Mouse (Mus musculus): ENCODE results near the gene Shc2.

Shc2 gene

GRCm38 (mm10) chr10:79612192-79613135, 25.3 kb downstream of the Shc2 start:
- DNase-seq, result peak; percentile 33

GRCm38 (mm10) chr10:79611296-79611695, 26.4 kb downstream of the Shc2 start:
- no peak for DNase-seq

- DNase-seq, result no peak
Measured at GRCm38 (mm10) chr10:79609276-79609675, 28.4 kb downstream of the Shc2 start.

GRCm38 (mm10) chr10:79607892-79608291, 29.8 kb downstream of the Shc2 start:
- no peak for DNase-seq

GRCm38 (mm10) chr10:79606537-79606936, 31.2 kb downstream of the Shc2 start:
- no peak for DNase-seq

- DNase-seq, result no peak
Measured at GRCm38 (mm10) chr10:79597936-79598230, 39.8 kb downstream of the Shc2 start.

- no peak for DNase-seq
Measured at GRCm38 (mm10) chr10:79597051-79597935, 40.4 kb downstream of the Shc2 start.

GRCm38 (mm10) chr10:79595590-79595929, 42.2 kb downstream of the Shc2 start:
- no peak for DNase-seq

GRCm38 (mm10) chr10:79594872-79595589, 42.7 kb downstream of the Shc2 start:
- DNase-seq, result peak; percentile 71

GRCm38 (mm10) chr10:79594111-79594510, 43.6 kb downstream of the Shc2 start:
- DNase-seq, result no peak

GRCm38 (mm10) chr10:79590702-79591101, 47.0 kb downstream of the Shc2 start:
- DNase-seq, result no peak

- no peak for DNase-seq
Measured at GRCm38 (mm10) chr10:79587752-79588126, 50.0 kb downstream of the Shc2 start.

- DNase-seq, result no peak
Measured at GRCm38 (mm10) chr10:79587061-79587751, 50.5 kb downstream of the Shc2 start, which contains the start of gene Theg. Gene Theg, minus strand, starts transcription at chr10:79587331.

- DNase-seq, result no peak
Measured at GRCm38 (mm10) chr10:79586243-79586642, 51.5 kb downstream of the Shc2 start.

GRCm38 (mm10) chr10:79585723-79586122, 52.0 kb downstream of the Shc2 start:
- DNase-seq, result no peak

- no peak for DNase-seq
Measured at GRCm38 (mm10) chr10:79585136-79585535, 52.6 kb downstream of the Shc2 start.

- DNase-seq, result no peak
Measured at GRCm38 (mm10) chr10:79584426-79584825, 53.3 kb downstream of the Shc2 start.

- no peak for DNase-seq
Measured at GRCm38 (mm10) chr10:79584021-79584420, 53.7 kb downstream of the Shc2 start.

- no peak for DNase-seq
Measured at GRCm38 (mm10) chr10:79581501-79581900, 56.2 kb downstream of the Shc2 start.

GRCm38 (mm10) chr10:79580811-79581210, 56.9 kb downstream of the Shc2 start:
- peak; percentile 67 for DNase-seq

- DNase-seq, result no peak
Measured at GRCm38 (mm10) chr10:79580356-79580755, 57.4 kb downstream of the Shc2 start.

- no peak for DNase-seq
Measured at GRCm38 (mm10) chr10:79579781-79580180, 57.9 kb downstream of the Shc2 start.

- no peak for DNase-seq
Measured at GRCm38 (mm10) chr10:79578891-79579290, 58.8 kb downstream of the Shc2 start.
